Mouse (Mus musculus): ENCODE results near the gene Lhfpl2.

DNA sequence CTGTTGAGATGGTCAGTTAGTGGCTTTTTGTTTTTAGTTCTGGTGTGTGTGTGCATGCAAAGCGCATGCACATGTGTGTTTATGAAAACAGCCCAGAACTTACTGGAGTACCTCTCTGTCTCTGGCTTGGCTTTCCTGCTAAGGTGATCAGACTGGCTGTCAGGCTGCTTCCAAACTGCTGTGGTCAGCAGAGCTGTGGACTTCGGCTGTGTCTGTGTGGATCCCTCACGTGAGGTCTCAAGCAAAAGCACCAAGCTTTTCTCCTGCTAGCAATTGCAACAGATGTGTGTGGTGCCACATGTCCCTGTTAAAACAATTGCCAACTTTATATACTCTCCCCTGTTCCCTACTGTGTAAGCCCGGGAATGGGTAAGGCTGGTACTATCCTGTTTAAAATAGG, 82.8 kb downstream of the Lhfpl2 start:
- TF ChIP-seq CTCF (IDR thresholded peaks at IDR 0.05; ENCODE audit: low read depth) (no peak), EP300 (optimal IDR thresholded peaks at IDR 0.05) (no peak)
